Mouse (Mus musculus): ENCODE measurements at regions not wholly inside any gene's neighbourhood (a gene's known extent, or its start where the extent isn't known, plus 50 kb on each side); places are given as distances from the start of the nearest gene placed in this dataset.

- no peak for DNase-seq (ENCODE audit: extremely low spot score in 1 of 2, low spot score in 1 of 2)
Measured at GRCm38 (mm10) chr15:70489548-70489947, 3344.8 kb upstream of the Gm6569 start.

- DNase-seq (ENCODE audit: extremely low spot score in 1 of 2, low spot score in 1 of 2) = no peak
Measured at GRCm38 (mm10) chr15:70507046-70507818, 3327.1 kb upstream of the Gm6569 start.

- DNase-seq (ENCODE audit: extremely low spot score in 1 of 2, low spot score in 1 of 2) = no peak
Measured at GRCm38 (mm10) chr15:70520551-70520950, 3313.8 kb upstream of the Gm6569 start.

GRCm38 (mm10) chr15:70554773-70555582, 3279.4 kb upstream of the Gm6569 start:
- DNase-seq (ENCODE audit: extremely low spot score in 1 of 2, low spot score in 1 of 2) = no peak

GRCm38 (mm10) chr15:70555583-70555894, 3278.8 kb upstream of the Gm6569 start:
- DNase-seq (ENCODE audit: extremely low spot score in 1 of 2, low spot score in 1 of 2) = no peak

- DNase-seq (ENCODE audit: extremely low spot score in 1 of 2, low spot score in 1 of 2) = no peak
Measured at GRCm38 (mm10) chr15:70594295-70594694, 3240.1 kb upstream of the Gm6569 start.

GRCm38 (mm10) chr15:70600762-70601489, 3233.4 kb upstream of the Gm6569 start:
- DNase-seq (ENCODE audit: extremely low spot score in 1 of 2, low spot score in 1 of 2) = no peak

GRCm38 (mm10) chr15:70605251-70605650, 3229.1 kb upstream of the Gm6569 start:
- DNase-seq (ENCODE audit: extremely low spot score in 1 of 2, low spot score in 1 of 2) = no peak

GRCm38 (mm10) chr15:70606896-70607295, 3227.5 kb upstream of the Gm6569 start:
- DNase-seq (ENCODE audit: extremely low spot score in 1 of 2, low spot score in 1 of 2) = peak; percentile 7 to 40

- no peak for DNase-seq (ENCODE audit: extremely low spot score in 1 of 2, low spot score in 1 of 2)
Measured at GRCm38 (mm10) chr15:70618131-70618674, 3216.2 kb upstream of the Gm6569 start.

GRCm38 (mm10) chr15:70641051-70641552, 3193.3 kb upstream of the Gm6569 start:
- DNase-seq (ENCODE audit: extremely low spot score in 1 of 2, low spot score in 1 of 2) = peak in 1 of 2 experiments; percentile 34

- no peak for DNase-seq (ENCODE audit: extremely low spot score in 1 of 2, low spot score in 1 of 2)
Measured at GRCm38 (mm10) chr15:70644447-70645202, 3189.7 kb upstream of the Gm6569 start.

GRCm38 (mm10) chr15:70675549-70675948, 3158.8 kb upstream of the Gm6569 start:
- no peak for DNase-seq (ENCODE audit: extremely low spot score in 1 of 2, low spot score in 1 of 2)

- DNase-seq (ENCODE audit: extremely low spot score in 1 of 2, low spot score in 1 of 2) = no peak
Measured at GRCm38 (mm10) chr15:70704547-70704946, 3129.8 kb upstream of the Gm6569 start.

GRCm38 (mm10) chr15:70713736-70714135, 3120.6 kb upstream of the Gm6569 start:
- no peak for DNase-seq (ENCODE audit: extremely low spot score in 1 of 2, low spot score in 1 of 2)

GRCm38 (mm10) chr15:70727361-70727885, 3106.9 kb upstream of the Gm6569 start:
- no peak for DNase-seq (ENCODE audit: extremely low spot score in 1 of 2, low spot score in 1 of 2)

GRCm38 (mm10) chr15:70727956-70728355, 3106.4 kb upstream of the Gm6569 start:
- peak in 1 of 2 experiments; percentile 26 for DNase-seq (ENCODE audit: extremely low spot score in 1 of 2, low spot score in 1 of 2)

GRCm38 (mm10) chr15:70744239-70744638, 3090.1 kb upstream of the Gm6569 start:
- DNase-seq (ENCODE audit: extremely low spot score in 1 of 2, low spot score in 1 of 2) = no peak

- DNase-seq (ENCODE audit: extremely low spot score in 1 of 2, low spot score in 1 of 2) = peak in 1 of 2 experiments; percentile 4
Measured at GRCm38 (mm10) chr15:70764045-70764444, 3070.3 kb upstream of the Gm6569 start.

GRCm38 (mm10) chr15:70764513-70764912, 3069.8 kb upstream of the Gm6569 start:
- DNase-seq (ENCODE audit: extremely low spot score in 1 of 2, low spot score in 1 of 2) = no peak

Measured in frontal cortex, adult 2 months (tissue).